Mouse (Mus musculus) CD4-positive helper T cell, adult 2 months (primary cell): Measurements from ENCODE around the gene Kctd6.

Experiments used
- DNase-seq: peaks from one replicate; pipeline ENCODE4 v3.0.0-alpha.2; 2012; ENCODE audit warnings: low read depth, missing footprints, low spot score

The Kctd6 gene

DNA sequence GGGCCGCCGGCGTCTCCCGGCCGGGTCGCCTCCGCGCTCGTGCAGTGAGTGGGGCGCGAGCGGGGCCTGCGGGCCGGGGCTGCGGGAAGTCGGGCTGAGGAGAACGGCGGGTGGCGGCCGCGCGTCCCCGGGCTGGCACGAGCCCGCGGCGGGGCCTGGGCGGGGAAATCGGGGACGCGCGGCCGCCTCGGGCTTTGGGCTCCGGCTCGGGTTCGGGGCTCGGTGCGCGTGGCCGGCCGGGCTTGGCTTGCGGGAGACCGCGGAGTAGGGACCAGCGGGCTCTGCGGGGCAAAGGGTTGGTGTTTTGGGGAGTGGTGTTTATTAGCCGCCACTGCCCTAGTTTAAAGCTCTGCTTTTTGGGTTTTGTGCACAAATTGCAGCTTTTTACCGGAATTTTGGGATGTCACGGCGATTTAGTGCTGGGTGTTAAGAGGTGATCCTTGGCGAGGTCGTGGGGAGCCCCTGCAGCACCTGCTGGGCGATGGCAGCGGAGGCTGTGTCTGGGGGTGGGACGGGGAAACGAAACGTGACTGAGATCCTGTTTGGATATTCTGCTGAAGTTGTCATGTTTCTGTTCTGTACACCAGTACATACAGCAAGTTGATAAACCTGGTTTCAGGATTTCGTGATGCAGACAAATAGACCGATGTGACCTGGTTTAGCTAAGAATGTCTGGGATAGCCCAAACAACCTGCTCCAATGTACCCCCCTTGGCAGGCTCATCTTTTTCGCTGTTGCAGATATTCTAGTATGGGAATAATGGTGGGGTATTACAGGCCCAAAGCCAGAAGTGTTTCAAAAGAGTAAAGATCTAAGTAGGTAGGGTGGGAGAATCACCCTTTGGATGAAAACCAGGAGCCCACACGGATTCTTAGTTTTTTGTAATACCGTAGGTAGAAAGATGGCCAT is 613 bp downstream of the Kctd6 start:
- peak; percentile 50 for DNase-seq

DNA sequence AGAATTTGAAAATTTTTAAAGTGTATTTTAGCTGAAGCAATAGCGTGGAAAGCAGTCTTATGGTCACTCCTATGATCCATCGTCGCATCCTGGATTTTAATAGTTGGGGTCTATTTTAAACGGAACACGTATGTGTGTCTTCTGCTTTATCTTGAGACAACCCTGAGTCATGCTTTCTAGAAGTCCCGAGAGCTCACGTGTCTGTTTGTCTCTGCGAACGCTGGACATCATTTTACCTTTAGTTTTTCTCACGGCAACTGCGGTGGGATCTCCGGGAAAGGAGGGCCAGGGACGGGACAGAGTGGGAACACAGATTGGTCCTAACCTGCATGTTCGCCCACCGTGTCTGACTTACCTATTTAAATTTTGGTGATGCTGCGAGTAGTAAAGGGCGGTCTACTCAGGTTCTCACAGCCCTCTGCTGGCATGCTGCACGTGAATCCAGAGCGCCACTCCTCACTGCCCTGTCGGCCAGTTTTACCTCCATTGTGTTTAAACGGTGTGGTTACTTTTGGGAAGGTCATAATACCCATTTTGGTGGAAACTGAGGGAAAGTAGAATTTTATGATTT is 1.4 kb downstream of the Kctd6 start:
- no peak for DNase-seq

DNA sequence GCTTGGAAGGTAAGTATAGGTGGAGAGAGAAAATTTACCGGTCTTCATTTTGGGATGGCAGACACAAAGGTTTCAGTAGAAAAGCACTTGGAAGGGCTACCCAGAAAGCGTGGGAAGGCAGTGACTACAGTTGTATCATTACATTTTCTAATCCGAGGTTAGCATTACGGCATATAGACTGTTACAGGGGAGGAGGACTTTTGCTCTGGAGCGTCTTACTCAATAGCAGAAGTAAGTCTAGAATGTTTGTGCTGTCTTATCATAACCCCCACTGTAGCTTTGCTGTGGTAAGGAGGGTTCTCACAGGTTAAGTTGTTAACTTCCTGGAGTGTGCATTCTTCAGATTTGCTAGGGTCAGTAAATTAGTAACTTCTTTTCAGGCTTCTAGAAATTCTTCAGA is 2.2 kb downstream of the Kctd6 start:
- DNase-seq = no peak

DNA sequence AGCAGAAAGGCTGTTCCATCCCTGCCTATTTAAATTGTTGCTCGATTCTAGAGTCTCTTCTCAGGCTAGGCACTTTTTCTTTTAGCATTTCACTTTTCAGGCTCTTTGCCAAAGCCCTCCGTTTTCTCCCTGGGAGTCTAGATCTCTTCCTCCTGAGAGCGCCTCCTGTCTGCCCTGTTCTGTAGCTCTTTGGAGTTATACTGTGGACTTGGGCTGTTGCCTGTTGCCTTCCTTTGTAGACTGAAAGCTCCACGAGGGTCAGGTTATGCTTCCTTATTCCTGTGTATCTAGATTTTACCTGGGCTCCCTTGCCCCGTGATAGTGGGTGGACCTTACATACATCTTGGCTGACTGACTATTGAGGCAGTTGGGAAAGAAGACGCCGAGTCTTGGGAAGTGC is 4.3 kb downstream of the Kctd6 start:
- DNase-seq = no peak

- DNase-seq = no peak
Measured at GRCm38 (mm10) chr14:8218730-8219380, 4.9 kb downstream of the Kctd6 start.

- DNase-seq = no peak
Measured at GRCm38 (mm10) chr14:8219876-8220275, 5.9 kb downstream of the Kctd6 start.

- DNase-seq = no peak
Measured at GRCm38 (mm10) chr14:8220306-8220705, 6.4 kb downstream of the Kctd6 start.

DNA sequence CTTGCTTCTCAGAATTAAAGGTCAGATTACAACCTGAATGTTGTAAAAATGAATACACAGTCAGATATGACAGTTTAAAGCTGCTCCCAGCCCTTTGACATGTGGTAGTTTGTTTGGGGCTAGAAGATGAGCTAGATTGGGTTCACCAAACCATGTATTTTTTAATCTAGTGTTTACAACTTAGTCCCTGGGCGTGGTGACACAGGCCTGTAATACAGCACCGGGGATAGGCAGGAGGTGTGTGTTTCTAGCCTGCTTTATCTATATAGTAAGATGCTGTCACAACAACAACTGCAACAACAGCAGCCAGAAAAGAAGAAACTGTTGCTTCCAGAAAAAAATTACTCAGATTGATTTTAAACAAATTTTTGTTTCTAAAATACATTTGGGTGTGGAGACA is 7.0 kb downstream of the Kctd6 start:
- DNase-seq = no peak

GRCm38 (mm10) chr14:8222561-8222960 is 8.6 kb downstream of the Kctd6 start:
- DNase-seq = no peak

GRCm38 (mm10) chr14:8223506-8224293 is 9.8 kb downstream of the Kctd6 start:
- no peak for DNase-seq

DNA sequence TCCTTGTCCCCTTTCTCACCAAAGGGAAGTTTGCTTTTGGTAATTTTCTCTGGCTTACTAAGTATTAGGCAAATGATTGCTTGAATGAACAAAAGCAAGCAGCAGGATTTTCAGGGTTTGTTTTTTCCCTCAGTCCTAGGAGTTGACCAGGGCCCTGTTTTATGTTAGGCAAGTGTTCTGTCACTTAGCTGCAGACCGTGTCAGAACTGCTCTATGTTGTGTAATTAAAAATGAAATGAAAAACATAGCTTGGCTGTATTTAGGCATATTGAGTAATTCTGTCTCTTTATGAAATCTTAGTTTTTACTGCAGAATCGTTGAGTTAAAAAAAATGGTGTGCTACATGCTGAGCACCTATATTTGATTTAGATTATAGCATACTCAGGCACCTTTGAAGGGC is 10.9 kb downstream of the Kctd6 start:
- no peak for DNase-seq

- no peak for DNase-seq
Measured at GRCm38 (mm10) chr14:8229367-8230019, 15.6 kb downstream of the Kctd6 start.

- DNase-seq = no peak
Measured at GRCm38 (mm10) chr14:8232155-8232910, 18.4 kb downstream of the Kctd6 start.

- no peak for DNase-seq
Measured at GRCm38 (mm10) chr14:8233252-8233651, 19.3 kb downstream of the Kctd6 start.

DNA sequence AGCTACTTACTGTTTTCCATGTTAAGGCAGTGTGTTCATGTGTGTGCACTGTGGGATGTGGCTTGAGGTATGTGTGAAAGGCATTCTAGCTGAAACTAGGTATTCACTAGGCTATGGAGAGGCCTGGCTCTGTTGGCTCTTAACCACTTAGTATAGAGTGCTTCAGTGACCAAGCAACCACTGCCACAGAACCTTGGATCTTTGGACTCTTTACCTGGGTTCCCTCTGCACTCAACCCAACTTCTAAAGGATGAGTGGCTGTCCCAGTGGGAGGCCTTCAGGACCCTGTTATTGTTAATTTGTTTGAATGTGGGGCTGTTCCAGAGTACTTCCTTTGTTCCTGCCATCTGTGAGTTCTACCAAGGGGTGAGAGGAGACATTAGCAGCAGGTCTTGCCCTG is 27.9 kb downstream of the Kctd6 start:
- no peak for DNase-seq

DNA sequence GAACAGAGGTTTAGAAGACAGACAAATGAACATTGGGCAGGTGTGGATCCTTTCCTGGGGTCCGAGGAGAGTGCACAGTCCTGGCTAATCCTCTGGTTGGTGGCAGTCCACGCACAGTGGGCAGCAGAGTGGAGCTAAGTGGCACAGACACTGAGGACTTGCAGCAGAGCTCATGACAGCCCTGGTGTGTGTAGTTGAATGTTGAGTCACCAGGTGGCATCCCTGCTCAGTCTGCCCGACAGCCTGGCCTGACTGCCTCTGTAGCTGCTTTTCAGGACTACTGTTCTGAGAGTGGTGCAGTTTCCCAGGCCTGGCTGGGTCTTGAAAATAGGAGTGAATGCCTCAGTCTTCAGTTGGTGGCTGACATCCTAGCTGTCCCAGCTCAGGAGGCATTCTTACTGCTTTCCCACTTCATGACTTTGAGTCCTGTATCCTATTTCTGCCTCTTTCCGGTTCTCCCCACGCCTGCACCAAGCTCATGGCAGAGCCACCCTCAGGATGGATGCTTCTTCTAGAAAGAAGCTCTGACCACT is 28.5 kb downstream of the Kctd6 start:
- no peak for DNase-seq

- no peak for DNase-seq
Measured at GRCm38 (mm10) chr14:8243136-8243888, 29.4 kb downstream of the Kctd6 start.

GRCm38 (mm10) chr14:8244211-8244611 is 30.3 kb downstream of the Kctd6 start:
- no peak for DNase-seq

DNA sequence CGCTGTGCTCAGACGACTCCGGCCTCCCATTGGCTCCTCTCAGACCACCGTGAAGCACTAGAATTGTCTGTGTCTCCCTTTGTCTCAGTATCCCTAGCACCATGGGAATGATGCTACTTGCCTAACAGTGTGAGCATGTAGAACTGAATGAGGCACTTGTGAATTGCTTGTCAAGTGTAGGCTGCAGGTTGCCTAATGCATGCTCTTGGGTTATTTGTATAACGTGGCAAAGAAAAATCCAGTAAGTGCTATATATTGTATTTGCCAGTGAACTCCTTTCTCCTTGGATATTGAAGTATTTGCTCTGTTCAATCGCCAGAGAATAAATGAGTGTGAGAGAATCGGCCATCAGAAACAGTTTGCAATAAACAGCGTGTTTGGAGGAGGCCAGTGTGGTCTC is 32.9 kb downstream of the Kctd6 start:
- no peak for DNase-seq

DNA sequence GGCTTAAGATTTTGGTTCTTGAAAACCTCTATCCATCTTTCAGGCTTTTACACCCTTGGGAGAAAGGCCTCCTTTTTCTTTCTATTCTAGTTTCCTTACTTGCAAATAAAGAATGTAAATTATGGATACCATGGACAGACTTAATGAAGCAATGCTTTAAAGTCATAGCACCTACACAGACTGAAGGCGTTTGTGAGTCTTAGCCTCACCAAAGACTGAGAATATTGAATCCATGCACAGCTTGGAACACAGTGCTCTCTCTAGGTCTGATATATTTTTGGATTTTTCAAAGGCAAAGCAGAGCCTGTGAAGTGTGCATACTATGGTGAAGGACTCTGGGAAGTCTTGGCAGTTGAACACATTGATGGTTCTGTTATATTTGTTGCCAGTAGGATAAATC is 35.3 kb downstream of the Kctd6 start:
- DNase-seq = no peak
